Mouse (Mus musculus): Measurements from ENCODE around the gene Peg3. TPM values are rescaled to one million over a fixed set of nuclear protein-coding genes. Genes with fewer than 3 reads are reported as not detected.

The Peg3 gene
- polyA plus RNA-seq, 1 experiment from 2014 or later = 218 TPM

DNA sequence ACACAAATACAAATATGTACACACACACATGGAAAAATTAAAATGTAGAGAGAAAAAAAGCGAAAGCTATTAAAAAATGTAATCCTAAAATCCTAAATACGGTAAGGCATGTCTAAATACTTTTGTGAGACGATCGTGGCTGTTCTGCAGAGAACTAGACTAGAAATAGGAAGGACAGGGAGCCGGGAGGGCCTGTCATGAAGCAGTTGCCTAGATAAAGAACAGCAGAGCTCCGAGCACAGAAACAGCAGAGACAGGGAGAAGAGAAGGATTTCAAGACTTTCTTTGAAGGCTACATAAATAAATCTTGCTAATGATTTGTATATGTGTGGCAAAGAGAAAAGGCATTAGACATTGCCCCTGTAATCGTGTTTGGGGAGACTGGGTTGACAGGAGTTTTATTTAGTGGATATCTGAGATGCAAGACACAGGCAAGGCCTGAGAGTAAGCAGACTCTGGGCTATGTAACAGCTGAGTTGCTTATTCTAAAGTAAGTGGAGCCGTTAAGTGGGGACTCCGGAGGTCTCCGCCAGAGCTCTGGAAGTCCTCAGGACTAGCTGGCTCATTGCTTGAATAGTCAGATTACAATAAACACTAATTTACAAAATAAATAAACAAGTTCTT, 14.2 kb upstream of the Peg3 start:
- H3K9me3 ChIP-seq = no peaks in the 10 kb centered on the region
- H3K4me1 ChIP-seq = peaks cover 7% of the 10 kb centered on the region
- H3K4me3 ChIP-seq = no peak overlapping the region
- H3K36me3 ChIP-seq (replicated peaks) = peaks cover 5% of the 10 kb centered on the region; the same call in 1 of the 2 replicates
- DNase-seq (ENCODE audit: low spot score) = peak; percentile 48
- H3K27me3 ChIP-seq (replicated peaks; ENCODE audit: low read depth, poor library complexity, severe bottlenecking) = no peaks in the 10 kb centered on the region
- no peak overlapping the region for H3K27ac ChIP-seq (replicated peaks)
- WGBS = 70% methylated on average over 10 of the region's 10 CpGs

DNA sequence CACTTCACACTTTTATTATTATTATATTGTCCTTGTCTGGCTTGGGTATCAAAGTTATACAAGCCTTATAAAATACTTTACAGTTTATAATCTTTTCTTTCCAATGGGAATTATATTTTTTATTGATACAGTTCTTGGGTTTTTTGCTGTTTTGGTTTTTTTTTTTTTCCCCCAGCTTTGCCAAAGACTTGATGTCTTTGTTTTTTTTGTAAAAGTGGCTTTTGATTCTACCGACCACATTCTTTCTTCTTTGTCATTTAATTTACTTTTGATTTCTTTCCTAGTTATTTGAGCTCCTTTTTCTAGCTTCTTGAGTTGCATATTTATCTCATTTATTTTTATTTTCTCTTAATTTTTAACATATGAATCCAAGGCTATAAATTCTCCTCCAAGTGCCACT, 5.8 kb upstream of the Peg3 start:
- Histone ChIP-seq H3K4me3 (no peak overlapping the region), H3K27me3 (replicated peaks; ENCODE audit: low read depth, poor library complexity, severe bottlenecking) (no peaks in the 10 kb centered on the region), H3K4me1 (peaks cover 4% of the 10 kb centered on the region; the same call in 1 of the 2 replicates), H3K36me3 (replicated peaks) (peaks cover 8% of the 10 kb centered on the region; the same call in 1 of the 2 replicates), H3K27ac (replicated peaks) (no peak overlapping the region), H3K9me3 (peaks cover under 1% of the 10 kb centered on the region; the same call in 1 of the 2 replicates)
- whole genome bisulfite sequencing = 74% methylated on average over 1 of the region's 1 CpGs
- no peak for DNase-seq (ENCODE audit: low spot score)

DNA sequence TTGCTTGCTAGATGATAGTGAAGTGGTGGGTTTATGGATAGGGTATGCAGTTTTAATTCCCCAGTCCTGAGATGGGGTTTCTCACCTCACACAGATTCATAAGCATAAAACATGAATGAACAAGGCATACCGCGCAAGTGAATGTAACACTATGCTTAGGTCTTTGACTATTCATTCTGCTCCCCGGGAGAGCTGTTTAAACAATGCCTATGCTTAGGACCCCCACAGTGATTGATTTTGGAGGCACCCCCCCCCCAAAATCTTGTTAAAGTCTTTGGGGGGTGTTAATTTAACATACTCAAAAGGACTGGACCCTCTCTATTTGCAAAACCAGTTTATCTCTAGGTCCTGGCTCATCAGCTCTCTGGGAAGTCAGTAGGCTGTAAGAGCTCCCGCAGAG, 1.7 kb upstream of the Peg3 start:
- 52% methylated on average over 4 of the region's 4 CpGs for WGBS
- Histone ChIP-seq H3K4me1 (no peaks in the 10 kb centered on the region), H3K27me3 (replicated peaks; ENCODE audit: low read depth, poor library complexity, severe bottlenecking) (no peaks in the 10 kb centered on the region), H3K4me3 (peak overlapping the region; percentile 68), H3K9me3 (peaks cover 41% of the 10 kb centered on the region), H3K36me3 (replicated peaks) (peaks cover 20% of the 10 kb centered on the region; the same call in 1 of the 2 replicates), H3K27ac (replicated peaks) (peak overlapping the region; percentile 89)
- DNase-seq (ENCODE audit: low spot score) = no peak

DNA sequence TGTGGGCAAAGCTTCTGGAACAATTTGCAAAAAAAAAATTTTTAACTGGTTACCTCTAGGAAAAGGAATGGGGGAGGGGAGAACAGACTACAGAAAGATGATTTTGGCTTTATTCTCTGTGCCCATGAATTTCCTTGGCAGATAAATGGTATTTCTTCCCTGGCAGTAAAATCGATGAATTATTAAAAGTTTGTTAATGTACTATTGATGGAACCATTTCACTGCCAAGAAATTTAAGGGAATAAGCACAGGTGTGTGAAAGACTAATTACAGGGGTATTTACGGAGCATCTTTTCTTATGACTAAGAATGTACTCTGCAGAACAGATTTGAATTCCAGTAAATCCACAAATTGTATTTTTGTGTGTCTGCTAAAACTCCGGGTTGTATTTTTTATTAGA, 1.1 kb upstream of the Peg3 start:
- Histone ChIP-seq H3K9me3 (peaks cover 43% of the 10 kb centered on the region), H3K27me3 (replicated peaks; ENCODE audit: low read depth, poor library complexity, severe bottlenecking) (no peaks in the 10 kb centered on the region), H3K4me1 (no peaks in the 10 kb centered on the region), H3K36me3 (replicated peaks) (peaks cover 20% of the 10 kb centered on the region), H3K27ac (replicated peaks) (peak overlapping the region; percentile 89), H3K4me3 (peak overlapping the region; percentile 68)
- DNase-seq (ENCODE audit: low spot score) = no peak
- WGBS = 49% methylated on average over 3 of the region's 3 CpGs

DNA sequence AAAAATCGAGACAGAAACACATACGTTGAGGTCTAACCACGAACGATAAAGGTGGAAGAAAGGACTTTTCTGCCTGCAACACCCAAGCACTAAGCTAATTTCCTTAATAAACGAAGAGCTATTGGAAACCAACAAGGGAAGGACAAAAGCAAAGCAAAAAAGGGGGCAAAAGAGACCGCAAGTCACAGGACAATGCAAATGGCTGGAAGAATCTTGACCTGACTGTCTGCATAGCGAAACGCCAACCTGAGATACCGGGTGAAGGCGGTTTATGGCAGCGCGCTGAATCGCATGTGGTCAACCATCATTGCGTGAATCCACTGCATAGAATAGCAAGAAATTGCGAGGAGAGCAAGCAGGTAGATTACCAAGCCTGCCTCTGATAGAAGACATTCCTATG, 570 bp upstream of the Peg3 start:
- no peaks in the 10 kb centered on the region for H3K4me1 ChIP-seq
- H3K9me3 ChIP-seq = peaks cover 43% of the 10 kb centered on the region
- peak overlapping the region; percentile 89 for H3K27ac ChIP-seq (replicated peaks)
- peak overlapping the region; percentile 68 for H3K4me3 ChIP-seq
- 51% methylated on average over 15 of the region's 15 CpGs for WGBS
- peaks cover 24% of the 10 kb centered on the region for H3K36me3 ChIP-seq (replicated peaks)
- peak; percentile 59 for DNase-seq (ENCODE audit: low spot score)
- H3K27me3 ChIP-seq (replicated peaks; ENCODE audit: low read depth, poor library complexity, severe bottlenecking) = no peaks in the 10 kb centered on the region

DNA sequence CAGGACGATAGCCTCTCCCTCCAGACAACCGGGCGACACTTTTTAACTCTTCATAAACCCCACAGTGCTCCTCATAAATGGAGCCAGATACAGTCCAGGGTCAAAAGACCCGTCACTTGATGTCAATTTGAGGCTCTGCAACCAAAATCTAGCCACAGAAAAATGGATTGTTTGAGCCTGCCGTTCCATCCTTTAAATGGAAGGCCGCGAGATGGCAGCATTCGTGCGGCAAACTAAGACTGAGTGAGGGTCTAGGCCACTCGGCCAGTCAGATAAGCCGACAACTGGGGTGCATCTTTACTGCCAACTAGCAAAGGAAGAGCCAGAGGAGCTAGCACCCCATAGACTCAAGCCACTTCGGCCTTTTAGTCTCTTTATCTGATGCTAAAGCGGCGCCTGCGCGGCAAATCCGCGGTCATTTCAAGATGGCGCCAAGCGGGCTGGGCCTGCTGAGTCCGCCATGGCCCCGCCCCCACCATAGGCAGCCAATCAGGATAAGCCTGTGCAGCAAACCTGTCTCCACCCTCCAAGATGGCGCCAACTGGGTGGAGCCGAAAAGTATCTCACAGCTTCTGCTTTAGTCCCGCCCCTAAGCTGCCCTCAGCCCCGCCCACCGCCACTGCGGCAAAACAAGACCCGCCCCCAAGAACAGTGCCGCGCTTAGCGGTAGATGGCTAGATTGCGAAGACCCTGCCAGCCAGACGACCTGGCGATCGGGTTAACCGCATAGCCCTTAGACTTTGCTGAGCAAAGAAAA, 992 bp downstream of the Peg3 start:
- H3K4me1 ChIP-seq = no peaks in the 10 kb centered on the region
- H3K27ac ChIP-seq (replicated peaks) = peak overlapping the region; percentile 89
- peaks cover 34% of the 10 kb centered on the region for H3K36me3 ChIP-seq (replicated peaks)
- no peaks in the 10 kb centered on the region for H3K27me3 ChIP-seq (replicated peaks; ENCODE audit: low read depth, poor library complexity, severe bottlenecking)
- DNase-seq (ENCODE audit: low spot score) = peak; percentile 95
- peaks cover 43% of the 10 kb centered on the region for H3K9me3 ChIP-seq
- H3K4me3 ChIP-seq = peak overlapping the region; percentile 68
- 45% methylated on average over 37 of the region's 37 CpGs for WGBS

DNA sequence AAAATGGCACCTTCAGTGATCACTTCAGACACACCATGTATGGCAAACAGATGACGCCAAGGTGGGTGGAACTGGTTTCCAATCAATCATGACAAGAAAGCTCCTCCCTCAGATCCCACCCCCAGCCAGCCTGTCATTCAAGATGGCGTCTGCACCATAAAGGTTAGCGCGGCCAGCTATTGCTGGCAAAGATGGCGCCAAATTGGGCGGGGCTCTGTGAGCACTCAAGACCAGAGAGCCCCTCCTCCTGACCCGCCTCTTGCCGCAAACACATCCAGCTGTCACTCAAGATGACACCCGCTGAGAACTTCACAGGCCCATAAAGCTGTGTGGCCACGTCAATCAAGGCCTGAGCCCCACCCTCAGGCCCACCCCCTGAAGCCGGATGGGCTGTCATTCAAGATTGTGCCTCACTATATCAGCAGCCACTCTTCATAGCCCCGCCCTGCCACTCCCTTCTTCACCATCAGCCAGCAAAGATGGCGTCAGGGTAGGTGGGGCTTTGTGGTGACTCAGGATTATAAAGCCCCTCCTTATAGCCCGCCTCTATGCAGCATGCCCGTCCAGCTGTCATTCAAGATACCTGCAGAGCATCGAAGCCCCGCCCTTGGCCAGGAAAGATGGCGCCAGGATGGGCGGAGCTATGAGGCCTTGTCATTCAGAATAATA, 1.8 kb downstream of the Peg3 start:
- H3K4me3 ChIP-seq = peak overlapping the region; percentile 68
- 46% methylated on average over 19 of the region's 19 CpGs for WGBS
- peaks cover 43% of the 10 kb centered on the region for H3K9me3 ChIP-seq
- peaks cover 42% of the 10 kb centered on the region for H3K36me3 ChIP-seq (replicated peaks)
- H3K27ac ChIP-seq (replicated peaks) = peak overlapping the region; percentile 89
- H3K27me3 ChIP-seq (replicated peaks; ENCODE audit: low read depth, poor library complexity, severe bottlenecking) = no peaks in the 10 kb centered on the region
- peak; percentile 90 for DNase-seq (ENCODE audit: low spot score)
- no peaks in the 10 kb centered on the region for H3K4me1 ChIP-seq

DNA sequence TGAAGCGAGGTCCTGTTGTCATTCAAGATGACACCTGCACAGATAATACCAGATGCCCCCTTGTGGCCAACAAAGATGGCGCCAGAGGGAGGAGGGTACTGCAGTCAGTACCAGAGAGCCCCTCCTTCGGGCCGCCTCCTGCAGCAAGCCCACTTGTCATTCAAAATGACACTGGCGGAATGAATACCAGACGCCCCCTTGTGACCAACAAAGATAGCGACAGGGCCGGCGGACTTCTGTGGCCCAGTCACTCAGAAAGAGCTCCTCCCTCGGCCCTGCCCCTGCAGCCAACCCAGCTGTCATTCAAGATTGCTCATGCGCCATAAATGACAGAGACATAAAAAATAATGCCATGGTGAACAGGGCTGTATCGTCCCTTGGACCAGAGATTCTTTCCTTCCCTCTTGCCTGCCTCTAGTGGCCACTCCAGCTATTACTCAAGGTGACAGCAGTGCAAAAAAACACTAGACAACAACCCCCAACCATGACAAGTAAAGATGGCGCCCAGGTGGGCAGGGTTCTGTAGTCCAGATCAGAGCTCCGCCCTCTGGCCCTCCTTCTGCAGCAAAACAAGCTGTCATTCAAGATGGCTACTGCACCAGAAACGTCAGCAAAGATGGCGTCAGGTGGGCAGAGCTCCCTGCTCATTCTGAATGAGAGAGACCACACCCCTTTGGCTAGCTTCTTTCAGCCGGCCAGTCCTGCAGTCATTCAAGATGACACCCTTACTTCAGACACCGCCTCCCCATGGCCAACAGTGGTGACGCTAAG, 2.7 kb downstream of the Peg3 start:
- Histone ChIP-seq H3K27ac (replicated peaks) (peak overlapping the region; percentile 89), H3K4me3 (peak overlapping the region; percentile 68), H3K36me3 (replicated peaks) (peaks cover 50% of the 10 kb centered on the region), H3K27me3 (replicated peaks; ENCODE audit: low read depth, poor library complexity, severe bottlenecking) (no peaks in the 10 kb centered on the region), H3K4me1 (no peaks in the 10 kb centered on the region), H3K9me3 (peaks cover 43% of the 10 kb centered on the region)
- DNase-seq (ENCODE audit: low spot score) = peak; percentile 76
- WGBS = 52% methylated on average over 19 of the region's 19 CpGs

DNA sequence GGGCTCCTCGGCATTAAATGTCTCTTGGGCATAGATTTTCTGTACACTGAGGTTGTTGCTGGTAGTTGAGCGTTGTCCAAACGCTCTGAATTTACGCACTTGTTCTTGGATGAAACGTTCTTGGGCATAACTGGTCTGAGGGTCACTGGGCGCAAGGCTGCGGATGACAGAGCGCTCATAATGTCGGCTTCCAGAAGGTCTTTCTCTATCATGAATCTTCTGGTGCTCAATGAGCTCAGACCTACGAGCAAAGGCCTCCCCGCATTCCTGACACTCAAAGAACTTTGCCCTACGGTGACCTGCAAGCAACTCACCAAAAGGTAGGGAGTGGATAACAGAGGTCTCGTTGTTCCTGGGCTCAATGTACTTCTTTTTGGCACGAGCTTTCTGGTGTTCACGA, 20.8 kb downstream of the Peg3 start:
- 92% methylated on average over 15 of the region's 15 CpGs for WGBS
- Histone ChIP-seq H3K27ac (replicated peaks) (no peak overlapping the region), H3K4me3 (no peak overlapping the region), H3K27me3 (replicated peaks; ENCODE audit: low read depth, poor library complexity, severe bottlenecking) (no peaks in the 10 kb centered on the region), H3K36me3 (replicated peaks) (peaks cover 95% of the 10 kb centered on the region), H3K4me1 (no peaks in the 10 kb centered on the region), H3K9me3 (peaks cover 22% of the 10 kb centered on the region)
- DNase-seq (ENCODE audit: low spot score) = no peak

DNA sequence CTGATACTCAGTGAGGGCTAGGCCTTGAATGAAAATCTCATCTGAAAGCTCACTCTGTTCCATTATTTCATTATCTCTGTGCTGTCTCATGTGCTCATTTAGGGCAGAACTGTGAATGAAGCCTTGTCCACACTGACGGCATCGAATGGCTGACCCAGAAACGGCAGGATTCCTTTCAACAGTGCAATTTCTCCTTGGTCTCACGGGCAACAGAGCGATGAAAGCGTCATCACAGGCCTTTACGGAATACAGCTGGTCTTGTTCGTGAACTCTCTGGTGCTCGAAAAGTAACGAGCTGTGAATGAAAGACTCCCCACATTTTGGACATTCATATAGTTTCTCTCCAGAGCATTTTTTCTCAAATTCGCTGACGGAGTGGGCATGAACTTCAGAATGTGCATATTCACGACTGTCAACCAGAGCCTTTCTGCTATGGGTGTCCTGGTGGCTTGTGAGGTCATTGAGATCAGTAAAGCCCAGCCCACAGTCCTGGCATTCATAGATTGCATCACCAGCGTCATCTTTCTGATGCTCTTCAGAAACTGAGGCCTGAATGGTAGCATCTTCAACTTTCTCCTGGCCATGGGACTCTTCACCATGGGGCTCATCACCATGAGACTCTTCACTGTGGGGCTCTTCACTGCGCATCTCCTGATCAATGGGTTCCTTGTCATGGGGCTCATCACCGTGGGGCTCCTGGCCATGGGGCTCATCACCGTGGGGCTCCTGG, 21.6 kb downstream of the Peg3 start:
- DNase-seq (ENCODE audit: low spot score) = no peak
- Histone ChIP-seq H3K9me3 (peaks cover 22% of the 10 kb centered on the region), H3K27me3 (replicated peaks; ENCODE audit: low read depth, poor library complexity, severe bottlenecking) (no peaks in the 10 kb centered on the region), H3K4me3 (no peak overlapping the region), H3K4me1 (no peaks in the 10 kb centered on the region), H3K36me3 (replicated peaks) (peaks cover 93% of the 10 kb centered on the region), H3K27ac (replicated peaks) (no peak overlapping the region)
- WGBS = 94% methylated on average over 17 of the region's 17 CpGs

DNA sequence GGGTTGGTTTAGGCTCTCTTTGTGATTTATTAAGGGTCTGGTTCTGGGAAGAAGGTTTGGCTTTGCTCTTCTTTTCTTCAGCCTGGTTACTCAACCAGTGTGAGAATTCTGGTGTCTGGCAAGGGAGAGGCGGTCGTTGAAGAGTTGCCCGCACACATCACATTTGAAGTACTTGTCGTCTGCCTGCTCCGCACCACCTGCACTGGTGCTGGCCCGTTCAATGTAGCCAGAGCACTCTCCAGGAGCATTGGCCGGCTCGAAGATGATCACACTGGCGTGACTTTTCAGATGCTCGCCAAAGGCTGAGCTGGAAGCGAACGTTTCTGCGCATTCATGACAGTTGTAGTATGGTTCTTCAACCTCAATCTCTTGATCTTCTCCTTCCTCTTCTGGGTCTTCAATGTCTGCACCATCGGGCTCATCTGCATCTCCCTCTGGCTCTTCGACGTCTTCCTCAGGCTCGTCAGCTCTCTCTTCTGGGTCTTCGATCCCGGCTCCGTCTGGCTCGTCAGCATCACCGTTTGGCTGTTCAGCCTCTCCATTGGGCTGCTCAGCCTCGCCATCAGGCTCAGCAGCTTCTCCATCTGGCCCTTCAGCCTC, 22.7 kb downstream of the Peg3 start:
- H3K27ac ChIP-seq (replicated peaks) = no peak overlapping the region
- WGBS = 93% methylated on average over 23 of the region's 23 CpGs
- peaks cover 82% of the 10 kb centered on the region for H3K36me3 ChIP-seq (replicated peaks)
- H3K9me3 ChIP-seq = peaks cover 22% of the 10 kb centered on the region
- H3K27me3 ChIP-seq (replicated peaks; ENCODE audit: low read depth, poor library complexity, severe bottlenecking) = no peaks in the 10 kb centered on the region
- no peak for DNase-seq (ENCODE audit: low spot score)
- H3K4me1 ChIP-seq = no peaks in the 10 kb centered on the region
- no peak overlapping the region for H3K4me3 ChIP-seq

Data from embryonic facial prominence, embryonic 10.5 days (tissue).